Mouse (Mus musculus): Measurements from ENCODE around the gene Mgmt. TPM values are rescaled to one million over a fixed set of nuclear protein-coding genes. Genes with fewer than 3 reads are reported as not detected.

The Mgmt gene
- polyA plus RNA-seq, 1 experiment from 2014 or later, result 3.0 TPM

- no peaks in the 10 kb centered on the region for H3K36me3 ChIP-seq (ENCODE audit: control insufficient read depth, insufficient read depth, low read length)
- WGBS, result 91% methylated on average over 5 of the region's 5 CpGs
- DNase-seq (ENCODE audit: low spot score, missing footprints), result no peak
- no peak for ATAC-seq (ENCODE audit: low FRiP score)
- no peak overlapping the region for H3K9ac ChIP-seq (ENCODE audit: low read length)
- H3K27ac ChIP-seq (ENCODE audit: low read depth, low read length), result no peak overlapping the region
- no peaks in the 10 kb centered on the region for H3K27me3 ChIP-seq (ENCODE audit: control insufficient read depth, insufficient read depth, low read length)
- H3K4me1 ChIP-seq (ENCODE audit: control insufficient read depth, insufficient read depth, low read length), result no peaks in the 10 kb centered on the region
- no peaks in the 10 kb centered on the region for H3K9me3 ChIP-seq (ENCODE audit: control insufficient read depth, low read length)
- H3K4me3 ChIP-seq (ENCODE audit: low read depth, low read length), result no peak overlapping the region
- no peak overlapping the region for H3K4me2 ChIP-seq
Measured at GRCm38 (mm10) chr7:137018614-137019013, 124.2 kb downstream of the Mgmt start.

DNA sequence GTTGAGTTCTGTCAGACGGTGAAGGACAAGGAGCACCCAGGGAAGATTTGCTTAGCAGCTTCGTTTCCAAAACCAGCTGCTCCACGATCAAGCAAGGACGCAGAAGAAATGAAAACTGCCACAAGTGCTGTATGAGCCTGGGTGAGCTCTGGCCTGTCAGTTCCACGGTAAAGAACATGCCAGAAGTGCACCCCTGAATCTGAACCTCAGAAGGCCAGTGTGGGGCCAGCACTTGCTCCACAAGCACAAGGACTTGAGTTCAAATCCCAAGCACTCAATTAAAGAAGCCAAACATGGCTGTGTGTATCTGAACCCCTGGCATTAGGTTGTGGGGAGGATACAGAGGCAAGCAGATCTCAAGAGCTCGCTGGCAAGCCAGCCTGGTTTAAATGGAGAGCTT is 125.8 kb downstream of the Mgmt start:
- WGBS, result 83% methylated on average over 6 of the region's 6 CpGs
- ATAC-seq (ENCODE audit: low FRiP score), result no peak

DNA sequence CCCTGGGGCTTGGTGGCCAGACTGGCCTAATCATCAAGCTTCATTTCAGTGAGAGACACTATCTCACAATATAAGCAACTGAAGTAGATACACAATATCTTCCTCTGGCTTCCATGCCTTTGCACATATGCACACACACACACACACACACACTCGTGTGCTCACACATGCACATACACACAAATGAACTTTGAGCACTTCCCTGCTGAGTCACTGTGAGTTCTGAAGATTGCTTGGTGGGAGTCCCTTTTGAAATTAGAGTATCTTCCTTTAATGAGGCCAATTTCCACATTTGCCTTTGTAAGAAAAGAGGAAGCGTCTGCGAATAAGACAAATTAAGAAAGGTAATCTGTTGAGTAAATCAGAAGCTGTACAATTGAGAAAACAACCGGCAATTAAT is 136.4 kb downstream of the Mgmt start:
- Histone ChIP-seq H3K36me3 (ENCODE audit: control insufficient read depth, insufficient read depth, low read length) (no peaks in the 10 kb centered on the region), H3K4me1 (ENCODE audit: control insufficient read depth, insufficient read depth, low read length) (no peaks in the 10 kb centered on the region), H3K27me3 (ENCODE audit: control insufficient read depth, insufficient read depth, low read length) (no peaks in the 10 kb centered on the region), H3K27ac (ENCODE audit: low read depth, low read length) (no peak overlapping the region), H3K4me2 (no peak overlapping the region), H3K9ac (ENCODE audit: low read length) (no peak overlapping the region), H3K4me3 (ENCODE audit: low read depth, low read length) (no peak overlapping the region), H3K9me3 (ENCODE audit: control insufficient read depth, low read length) (no peaks in the 10 kb centered on the region; the same call in 1 of the 2 replicates)
- DNase-seq (ENCODE audit: low spot score, missing footprints) (no peak), ATAC-seq (ENCODE audit: low FRiP score) (no peak)
- WGBS, result 87% methylated on average over 4 of the region's 4 CpGs

More for the DNA sequence above, 125.8 kb downstream of the Mgmt start:
- Histone ChIP-seq H3K36me3 (ENCODE audit: control insufficient read depth, insufficient read depth, low read length) (no peaks in the 10 kb centered on the region), H3K4me2 (no peak overlapping the region), H3K9me3 (ENCODE audit: control insufficient read depth, low read length) (no peaks in the 10 kb centered on the region), H3K4me3 (ENCODE audit: low read depth, low read length) (no peak overlapping the region), H3K27me3 (ENCODE audit: control insufficient read depth, insufficient read depth, low read length) (no peaks in the 10 kb centered on the region), H3K9ac (ENCODE audit: low read length) (no peak overlapping the region), H3K4me1 (ENCODE audit: control insufficient read depth, insufficient read depth, low read length) (no peaks in the 10 kb centered on the region), H3K27ac (ENCODE audit: low read depth, low read length) (no peak overlapping the region)
- peak; percentile 61 for DNase-seq (ENCODE audit: low spot score, missing footprints)

DNA sequence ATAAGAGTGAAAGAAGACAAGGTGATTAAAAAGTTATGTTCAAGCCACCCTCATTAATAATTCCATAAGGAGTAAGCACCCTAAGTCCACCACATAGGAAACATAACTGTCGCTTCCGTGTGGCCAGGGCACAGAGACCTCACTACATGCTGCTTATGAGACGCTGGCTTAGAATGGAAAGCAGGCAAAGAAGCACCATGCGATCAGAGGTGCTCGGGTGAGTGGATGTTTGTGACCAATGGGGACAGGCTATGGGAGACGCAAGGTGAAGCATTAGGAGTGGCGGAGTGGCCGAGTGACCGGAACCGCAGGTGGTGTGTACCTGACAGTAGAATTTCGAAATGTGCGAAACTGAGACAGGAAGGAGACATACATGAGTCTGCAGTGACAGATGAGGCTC is 138.8 kb downstream of the Mgmt start:
- no peak overlapping the region for H3K9ac ChIP-seq (ENCODE audit: low read length)
- WGBS, result 94% methylated on average over 12 of the region's 12 CpGs
- H3K4me3 ChIP-seq (ENCODE audit: low read depth, low read length), result no peak overlapping the region
- H3K27me3 ChIP-seq (ENCODE audit: control insufficient read depth, insufficient read depth, low read length), result no peaks in the 10 kb centered on the region
- ATAC-seq (ENCODE audit: low FRiP score) (no peak), DNase-seq (ENCODE audit: low spot score, missing footprints) (no peak)
- H3K4me2 ChIP-seq, result no peak overlapping the region
- H3K27ac ChIP-seq (ENCODE audit: low read depth, low read length), result no peak overlapping the region
- H3K36me3 ChIP-seq (ENCODE audit: control insufficient read depth, insufficient read depth, low read length), result no peaks in the 10 kb centered on the region
- H3K4me1 ChIP-seq (ENCODE audit: control insufficient read depth, insufficient read depth, low read length), result no peaks in the 10 kb centered on the region
- no peaks in the 10 kb centered on the region; the same call in 1 of the 2 replicates for H3K9me3 ChIP-seq (ENCODE audit: control insufficient read depth, low read length)

DNA sequence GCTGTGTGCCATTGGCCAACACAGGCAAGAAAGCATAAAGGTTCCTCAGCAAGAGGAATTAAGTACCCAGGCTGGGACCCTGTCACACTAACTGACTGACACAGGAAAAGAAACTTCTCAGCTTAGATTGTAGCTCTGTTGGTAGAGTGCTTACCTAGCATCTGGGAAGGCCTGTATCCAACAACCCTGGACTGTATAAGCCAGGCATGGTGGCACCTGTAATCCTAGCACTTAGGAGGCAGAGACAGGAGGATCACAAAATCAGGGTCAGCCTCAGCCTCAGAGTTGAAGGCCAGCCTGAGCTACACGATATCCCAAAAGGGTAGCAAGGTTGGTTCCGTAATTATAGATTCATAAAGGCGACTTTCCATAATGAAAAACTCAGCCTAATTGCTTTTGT is 140.6 kb downstream of the Mgmt start:
- DNase-seq (ENCODE audit: low spot score, missing footprints), result no peak
- Histone ChIP-seq H3K27me3 (ENCODE audit: control insufficient read depth, insufficient read depth, low read length) (no peaks in the 10 kb centered on the region), H3K9me3 (ENCODE audit: control insufficient read depth, low read length) (no peaks in the 10 kb centered on the region; the same call in 1 of the 2 replicates), H3K4me1 (ENCODE audit: control insufficient read depth, insufficient read depth, low read length) (no peaks in the 10 kb centered on the region), H3K36me3 (ENCODE audit: control insufficient read depth, insufficient read depth, low read length) (no peaks in the 10 kb centered on the region), H3K4me3 (ENCODE audit: low read depth, low read length) (no peak overlapping the region), H3K4me2 (no peak overlapping the region), H3K27ac (ENCODE audit: low read depth, low read length) (no peak overlapping the region), H3K9ac (ENCODE audit: low read length) (no peak overlapping the region)
- ATAC-seq (ENCODE audit: low FRiP score), result no peak
- WGBS, result 92% methylated on average over 3 of the region's 3 CpGs

DNA sequence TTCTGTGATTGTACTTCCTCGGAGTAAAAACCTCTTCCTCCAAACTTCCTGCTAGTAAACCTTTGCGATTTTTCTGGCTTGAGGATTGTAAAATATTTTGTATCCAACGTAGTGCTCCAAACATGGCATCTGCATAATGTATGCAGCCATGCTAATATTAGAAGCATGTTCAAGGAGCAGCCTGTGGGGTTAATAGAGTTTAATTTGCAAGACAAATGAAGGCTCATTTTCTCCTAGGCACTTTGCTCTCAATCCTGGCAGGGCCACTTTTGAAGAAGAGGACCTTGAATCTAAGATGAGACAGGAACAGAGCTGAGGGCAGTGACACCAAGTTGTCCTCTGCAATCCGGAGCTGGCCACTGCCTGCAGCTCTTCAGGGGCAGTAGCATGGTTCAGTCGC is 141.5 kb downstream of the Mgmt start:
- ATAC-seq (ENCODE audit: low FRiP score), result no peak
- Histone ChIP-seq H3K4me1 (ENCODE audit: control insufficient read depth, insufficient read depth, low read length) (0 out of 2 replicates have a peak, but pooled peaks cover 2% of the 10 kb centered on the region), H3K27me3 (ENCODE audit: control insufficient read depth, insufficient read depth, low read length) (no peaks in the 10 kb centered on the region), H3K9ac (ENCODE audit: low read length) (no peak overlapping the region), H3K4me2 (no peak overlapping the region), H3K36me3 (ENCODE audit: control insufficient read depth, insufficient read depth, low read length) (no peaks in the 10 kb centered on the region), H3K27ac (ENCODE audit: low read depth, low read length) (no peak overlapping the region), H3K9me3 (ENCODE audit: control insufficient read depth, low read length) (no peaks in the 10 kb centered on the region; the same call in 1 of the 2 replicates), H3K4me3 (ENCODE audit: low read depth, low read length) (no peak overlapping the region)
- WGBS, result 63% methylated on average over 5 of the region's 5 CpGs
- no peak for DNase-seq (ENCODE audit: low spot score, missing footprints)

GRCm38 (mm10) chr7:137037471-137037870 is 143.1 kb downstream of the Mgmt start:
- DNase-seq (ENCODE audit: low spot score, missing footprints) (no peak), ATAC-seq (ENCODE audit: low FRiP score) (no peak)
- H3K9me3 ChIP-seq (ENCODE audit: control insufficient read depth, low read length), result no peaks in the 10 kb centered on the region; the same call in 1 of the 2 replicates
- WGBS, result 85% methylated on average over 4 of the region's 4 CpGs
- no peak overlapping the region for H3K4me3 ChIP-seq (ENCODE audit: low read depth, low read length)
- no peaks in the 10 kb centered on the region for H3K27me3 ChIP-seq (ENCODE audit: control insufficient read depth, insufficient read depth, low read length)
- H3K4me1 ChIP-seq (ENCODE audit: control insufficient read depth, insufficient read depth, low read length), result 0 out of 2 replicates have a peak, but pooled peaks cover 3% of the 10 kb centered on the region
- H3K4me2 ChIP-seq, result no peak overlapping the region
- no peaks in the 10 kb centered on the region for H3K36me3 ChIP-seq (ENCODE audit: control insufficient read depth, insufficient read depth, low read length)
- no peak overlapping the region for H3K9ac ChIP-seq (ENCODE audit: low read length)
- no peak overlapping the region for H3K27ac ChIP-seq (ENCODE audit: low read depth, low read length)

- Histone ChIP-seq H3K9me3 (ENCODE audit: control insufficient read depth, low read length) (no peaks in the 10 kb centered on the region; the same call in 1 of the 2 replicates), H3K4me1 (ENCODE audit: control insufficient read depth, insufficient read depth, low read length) (0 out of 2 replicates have a peak, but pooled peaks cover 3% of the 10 kb centered on the region), H3K9ac (ENCODE audit: low read length) (no peak overlapping the region), H3K4me2 (no peak overlapping the region), H3K27me3 (ENCODE audit: control insufficient read depth, insufficient read depth, low read length) (no peaks in the 10 kb centered on the region), H3K27ac (ENCODE audit: low read depth, low read length) (no peak overlapping the region), H3K4me3 (ENCODE audit: low read depth, low read length) (no peak overlapping the region), H3K36me3 (ENCODE audit: control insufficient read depth, insufficient read depth, low read length) (no peaks in the 10 kb centered on the region)
- DNase-seq (ENCODE audit: low spot score, missing footprints) (no peak), ATAC-seq (ENCODE audit: low FRiP score) (no peak)
- 78% methylated on average over 5 of the region's 5 CpGs for WGBS
Measured at GRCm38 (mm10) chr7:137037872-137038271, 143.5 kb downstream of the Mgmt start.

- no peak overlapping the region for H3K4me3 ChIP-seq (ENCODE audit: low read depth, low read length)
- ATAC-seq (ENCODE audit: low FRiP score) (no peak), DNase-seq (ENCODE audit: low spot score, missing footprints) (no peak)
- H3K27ac ChIP-seq (ENCODE audit: low read depth, low read length), result no peak overlapping the region
- H3K27me3 ChIP-seq (ENCODE audit: control insufficient read depth, insufficient read depth, low read length), result no peaks in the 10 kb centered on the region
- WGBS, result 75% methylated on average over 10 of the region's 10 CpGs
- no peak overlapping the region for H3K4me2 ChIP-seq
- 0 out of 2 replicates have a peak, but pooled peaks cover 3% of the 10 kb centered on the region for H3K4me1 ChIP-seq (ENCODE audit: control insufficient read depth, insufficient read depth, low read length)
- H3K36me3 ChIP-seq (ENCODE audit: control insufficient read depth, insufficient read depth, low read length), result no peaks in the 10 kb centered on the region
- H3K9me3 ChIP-seq (ENCODE audit: control insufficient read depth, low read length), result no peaks in the 10 kb centered on the region; the same call in 1 of the 2 replicates
- no peak overlapping the region for H3K9ac ChIP-seq (ENCODE audit: low read length)
Measured at GRCm38 (mm10) chr7:137038311-137038945, 144.0 kb downstream of the Mgmt start.

All from midbrain, embryonic 11.5 days (tissue).